Mouse (Mus musculus): ENCODE measurements around the gene Trappc10.
A peak's percentile ranks its signal among the peaks of the same experiment; 100 is the strongest.

Trappc10 gene

GRCm38 (mm10) chr10:78258142-78258675 is 13.8 kb upstream of the Trappc10 start:
- DNase-seq (ENCODE audit: low read depth), result no peak

GRCm38 (mm10) chr10:78255646-78256059 is 11.2 kb upstream of the Trappc10 start:
- no peak for DNase-seq (ENCODE audit: low read depth)

- DNase-seq (ENCODE audit: low read depth), result no peak
These were observed 2.8 kb upstream of the Trappc10 start for GRCm38 (mm10) chr10:78247206-78247605.

GRCm38 (mm10) chr10:78246725-78247124 is 2.3 kb upstream of the Trappc10 start:
- peak; percentile 63 for DNase-seq (ENCODE audit: low read depth)

GRCm38 (mm10) chr10:78245225-78245547 is 745 bp upstream of the Trappc10 start:
- DNase-seq (ENCODE audit: low read depth), result no peak

GRCm38 (mm10) chr10:78244058-78244437 is 393 bp downstream of the Trappc10 start:
- no peak for DNase-seq (ENCODE audit: low read depth)

GRCm38 (mm10) chr10:78238926-78239325 is 5.5 kb downstream of the Trappc10 start:
- no peak for DNase-seq (ENCODE audit: low read depth)

- no peak for DNase-seq (ENCODE audit: low read depth)
These were observed 6.1 kb downstream of the Trappc10 start for GRCm38 (mm10) chr10:78238297-78238696.

- DNase-seq (ENCODE audit: low read depth), result no peak
These were observed 6.6 kb downstream of the Trappc10 start for GRCm38 (mm10) chr10:78237809-78238208.

GRCm38 (mm10) chr10:78236885-78237629 is 7.4 kb downstream of the Trappc10 start:
- DNase-seq (ENCODE audit: low read depth), result no peak

- no peak for DNase-seq (ENCODE audit: low read depth)
These were observed 10.7 kb downstream of the Trappc10 start for GRCm38 (mm10) chr10:78233756-78234155.

- no peak for DNase-seq (ENCODE audit: low read depth)
These were observed 11.3 kb downstream of the Trappc10 start for GRCm38 (mm10) chr10:78233161-78233560.

- DNase-seq (ENCODE audit: low read depth), result no peak
These were observed 12.0 kb downstream of the Trappc10 start for GRCm38 (mm10) chr10:78232301-78232980.

GRCm38 (mm10) chr10:78228560-78228928 is 15.9 kb downstream of the Trappc10 start:
- no peak for DNase-seq (ENCODE audit: low read depth)

GRCm38 (mm10) chr10:78227875-78228559 is 16.4 kb downstream of the Trappc10 start:
- DNase-seq (ENCODE audit: low read depth), result no peak

- no peak for DNase-seq (ENCODE audit: low read depth)
These were observed 20.3 kb downstream of the Trappc10 start for GRCm38 (mm10) chr10:78224136-78224535.

GRCm38 (mm10) chr10:78222908-78223307 is 21.5 kb downstream of the Trappc10 start:
- no peak for DNase-seq (ENCODE audit: low read depth)

GRCm38 (mm10) chr10:78221315-78221714 is 23.1 kb downstream of the Trappc10 start:
- DNase-seq (ENCODE audit: low read depth), result no peak

- DNase-seq (ENCODE audit: low read depth), result no peak
These were observed 24.9 kb downstream of the Trappc10 start for GRCm38 (mm10) chr10:78219528-78219927.

- no peak for DNase-seq (ENCODE audit: low read depth)
These were observed 25.9 kb downstream of the Trappc10 start for GRCm38 (mm10) chr10:78218576-78218975.

- DNase-seq (ENCODE audit: low read depth), result peak; percentile 48
These were observed 27.9 kb downstream of the Trappc10 start for GRCm38 (mm10) chr10:78216376-78217083.

- DNase-seq (ENCODE audit: low read depth), result no peak
These were observed 30.1 kb downstream of the Trappc10 start for GRCm38 (mm10) chr10:78214371-78214770.
